Mouse (Mus musculus) hindbrain, postnatal 0 days (tissue): ENCODE data around the gene Mettl23. TPM values are rescaled to one million over a fixed set of nuclear protein-coding genes. Genes with fewer than 3 reads are reported as not detected.
A peak's percentile ranks its signal among the peaks of the same experiment; 100 is the strongest.

ENCODE experiments used
- ATAC-seq: fragments of 200-750 bp; cut with Nextera tagmentation; 2 replicates; pipeline ENCODE4 v1.8.0; 2017; ENCODE audit warnings: mild to moderate bottlenecking, moderate TSS enrichment, moderate library complexity
- DNase-seq: peaks from one replicate; pipeline ENCODE4 v3.0.0-alpha.2; 2015; ENCODE audit warnings: low spot score
- H3K27ac ChIP-seq: fragments of 300-500 bp; sonication (generic); 2 replicates; pipeline ENCODE4 v1.5.1; 2014; ENCODE audit warnings: mild to moderate bottlenecking
- H3K27me3 ChIP-seq: fragments of 300-500 bp; sonication (generic); 2 replicates; pipeline ENCODE4 v1.6.1; 2014; ENCODE audit warnings: low read length, mixed read lengths; ENCODE audit not compliant: insufficient read depth
- H3K36me3 ChIP-seq: fragments of 300-500 bp; sonication (generic); 2 replicates; pipeline ENCODE4 v1.6.1; 2014; ENCODE audit warnings: low read length, mixed read lengths; ENCODE audit not compliant: insufficient read depth
- H3K4me1 ChIP-seq: fragments of 300-500 bp; sonication (generic); 2 replicates; pipeline ENCODE4 v1.6.1; 2014; ENCODE audit warnings: antibody characterized with exemption, low read length, mixed read lengths; ENCODE audit not compliant: insufficient read depth
- H3K4me2 ChIP-seq: fragments of 300-500 bp; sonication (generic); 2 replicates; pipeline ENCODE4 v1.6.1; 2014; ENCODE audit warnings: low read depth, mild to moderate bottlenecking, low read length, moderate library complexity, mixed read lengths
- H3K4me3 ChIP-seq: fragments of 300-500 bp; sonication (generic); 2 replicates; pipeline ENCODE4 v1.5.1; 2014; ENCODE audit warnings: low read length
- H3K9ac ChIP-seq: fragments of 300-500 bp; sonication (generic); replicated peaks from 2 replicates; pipeline ENCODE4 v1.6.1; 2014; ENCODE audit warnings: mild to moderate bottlenecking, low read length, moderate library complexity, mixed read lengths
- H3K9me3 ChIP-seq: fragments of 300-500 bp; sonication (generic); 2 replicates; pipeline ENCODE4 v1.6.1; 2016; ENCODE audit warnings: low read length, mixed read lengths
- CTCF ChIP-seq: IDR thresholded peaks from 2 replicates; pipeline ENCODE4 v1.5.1; 2016; ENCODE audit warnings: antibody characterized with exemption, control low read depth, low read depth
- WGBS: fragments of 180-500 bp; shearing (Covaris S2); extraction: QIAGEN DNeasy Blood & Tissue Kit; methylation state at CpG from one replicate; pipeline ENCODE4 v1.1.7; 2014; 5-methylcytosine and 5-hydroxymethylcytosine counted together
- polyA plus RNA-seq: library from polyadenylated mRNA; unstranded; fragments of >200 nt; fragmentation: Nextera tagmentation; extraction: Ambion mirVana; gene quantifications from 2 replicates; pipeline ENCODE4 v1.2.1, GENCODE M21; 2015
- total RNA-seq: library from RNA; depleted of rRNA; stranded (reverse); fragments of >200 nt; gene quantifications from 2 replicates; pipeline ENCODE4 v1.2.3, GENCODE M21; 2014

Mettl23 gene
- total and polyA plus RNA-seq, 2 experiments from 2014 or later, result 30.1 to 54.4 TPM

DNA sequence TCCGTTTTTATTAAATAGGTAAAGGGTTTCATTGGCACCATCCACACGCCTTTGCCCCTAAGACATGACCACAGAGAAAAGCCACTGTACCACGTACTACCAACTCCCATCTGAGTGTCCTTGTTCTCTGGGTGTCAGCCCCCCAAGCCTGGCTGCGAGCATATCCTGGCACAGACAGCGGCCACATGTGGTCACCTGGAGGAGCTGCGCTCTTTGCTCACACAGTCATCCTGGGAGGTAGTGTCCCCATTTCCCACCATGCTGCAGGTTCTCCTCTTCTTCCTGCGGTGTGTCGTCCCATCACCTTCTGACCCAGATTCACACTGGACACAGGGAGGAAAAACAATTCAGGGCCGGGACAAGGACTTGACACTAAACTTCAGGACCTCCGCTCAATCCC is 5.6 kb upstream of the Mettl23 start:
- ATAC-seq (no peak), DNase-seq (no peak)
- Histone ChIP-seq H3K27ac (no peak overlapping the region), H3K9ac (no peak overlapping the region), H3K9me3 (no peaks in the 10 kb centered on the region), H3K4me3 (no peak overlapping the region), H3K36me3 (peaks cover 69% of the 10 kb centered on the region), H3K27me3 (no peaks in the 10 kb centered on the region), H3K4me1 (peaks cover 10% of the 10 kb centered on the region), H3K4me2 (no peak overlapping the region)
- peak; percentile 29; the same call in 1 of the 2 replicates for TF ChIP-seq CTCF
- 91% methylated on average over 10 of the region's 10 CpGs for WGBS

DNA sequence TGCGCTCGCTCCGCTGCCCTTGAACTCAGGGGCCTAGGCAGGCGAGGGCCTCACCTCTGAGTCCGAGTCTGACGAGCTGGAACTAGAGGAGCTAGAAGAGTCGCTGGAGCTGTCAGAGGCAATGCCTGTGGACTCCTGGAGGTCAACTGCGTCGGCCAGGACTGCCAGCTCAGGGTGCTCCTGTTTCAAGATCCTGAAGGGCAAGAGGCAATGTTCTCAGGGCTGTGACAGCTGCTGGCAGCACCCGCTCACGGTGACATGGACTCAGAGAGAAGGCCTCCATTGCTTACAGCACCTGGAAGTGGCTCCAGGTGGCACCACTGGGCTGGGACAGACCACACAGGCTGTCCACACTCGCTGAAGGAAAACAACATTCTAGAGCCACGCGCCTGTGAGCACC is 4.1 kb upstream of the Mettl23 start:
- Histone ChIP-seq H3K4me1 (peaks cover 8% of the 10 kb centered on the region), H3K4me2 (no peak overlapping the region), H3K9me3 (no peaks in the 10 kb centered on the region), H3K27me3 (no peaks in the 10 kb centered on the region), H3K27ac (no peak overlapping the region), H3K9ac (no peak overlapping the region), H3K36me3 (peaks cover 61% of the 10 kb centered on the region), H3K4me3 (no peak overlapping the region)
- no peak for TF ChIP-seq CTCF
- DNase-seq (no peak), ATAC-seq (no peak)
- WGBS, result 89% methylated on average over 14 of the region's 14 CpGs

DNA sequence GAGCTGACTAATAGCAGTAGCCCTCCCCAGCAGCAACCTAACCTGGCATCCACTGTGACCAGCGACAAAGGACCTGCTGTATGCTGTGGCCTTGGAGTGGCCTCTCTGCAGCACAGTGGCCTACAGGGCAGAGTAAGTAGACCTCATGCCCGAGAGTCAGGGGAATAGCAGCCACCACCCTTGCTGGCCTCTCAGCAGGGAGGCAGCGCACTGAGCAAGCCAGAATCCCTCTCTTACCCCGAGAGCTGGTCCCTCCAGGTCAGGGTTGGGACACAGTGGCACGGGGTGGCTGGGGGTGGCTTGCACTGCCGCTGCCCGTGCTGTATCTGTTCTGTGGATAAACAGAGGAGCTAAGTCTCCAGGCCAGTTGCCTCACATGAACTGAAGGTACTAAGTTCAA is 3.5 kb upstream of the Mettl23 start:
- WGBS, result 68% methylated on average over 7 of the region's 7 CpGs
- Histone ChIP-seq H3K9ac (no peak overlapping the region), H3K4me2 (no peak overlapping the region)

DNA sequence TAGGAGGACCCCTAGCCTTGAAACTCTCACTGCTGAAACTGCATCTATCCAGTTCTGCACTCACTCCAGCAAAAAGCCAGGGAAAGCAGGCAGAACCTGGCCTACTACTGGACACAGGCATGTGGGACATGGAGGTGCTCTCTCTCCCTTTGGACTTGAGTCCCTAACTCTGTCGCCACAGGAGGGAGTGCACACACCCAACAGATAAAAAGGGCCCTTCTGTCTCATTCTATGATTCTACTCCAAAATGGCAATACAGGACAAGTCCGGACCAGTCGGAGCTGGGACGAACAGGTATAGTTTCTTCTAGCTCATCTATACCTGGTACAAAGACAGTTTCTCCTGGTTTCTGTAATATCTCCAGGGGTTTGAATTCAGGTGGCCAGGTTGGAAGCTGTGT is 2.3 kb upstream of the Mettl23 start:
- Histone ChIP-seq H3K36me3 (peaks cover 44% of the 10 kb centered on the region), H3K9me3 (no peaks in the 10 kb centered on the region), H3K27me3 (no peaks in the 10 kb centered on the region), H3K4me3 (no peak overlapping the region), H3K9ac (no peak overlapping the region; the same call in 1 of the 2 replicates), H3K4me2 (peak overlapping the region; percentile 65), H3K4me1 (peaks cover 8% of the 10 kb centered on the region), H3K27ac (no peak overlapping the region)
- DNase-seq (no peak), ATAC-seq (no peak)
- TF ChIP-seq CTCF, result no peak
- 85% methylated on average over 4 of the region's 4 CpGs for WGBS

More for the DNA sequence above, 3.5 kb upstream of the Mettl23 start:
- Histone ChIP-seq H3K4me1 (peaks cover 8% of the 10 kb centered on the region), H3K27ac (no peak overlapping the region), H3K9me3 (no peaks in the 10 kb centered on the region), H3K36me3 (peaks cover 55% of the 10 kb centered on the region), H3K4me3 (no peak overlapping the region), H3K27me3 (no peaks in the 10 kb centered on the region)
- DNase-seq (no peak), ATAC-seq (no peak)
- TF ChIP-seq CTCF, result no peak

DNA sequence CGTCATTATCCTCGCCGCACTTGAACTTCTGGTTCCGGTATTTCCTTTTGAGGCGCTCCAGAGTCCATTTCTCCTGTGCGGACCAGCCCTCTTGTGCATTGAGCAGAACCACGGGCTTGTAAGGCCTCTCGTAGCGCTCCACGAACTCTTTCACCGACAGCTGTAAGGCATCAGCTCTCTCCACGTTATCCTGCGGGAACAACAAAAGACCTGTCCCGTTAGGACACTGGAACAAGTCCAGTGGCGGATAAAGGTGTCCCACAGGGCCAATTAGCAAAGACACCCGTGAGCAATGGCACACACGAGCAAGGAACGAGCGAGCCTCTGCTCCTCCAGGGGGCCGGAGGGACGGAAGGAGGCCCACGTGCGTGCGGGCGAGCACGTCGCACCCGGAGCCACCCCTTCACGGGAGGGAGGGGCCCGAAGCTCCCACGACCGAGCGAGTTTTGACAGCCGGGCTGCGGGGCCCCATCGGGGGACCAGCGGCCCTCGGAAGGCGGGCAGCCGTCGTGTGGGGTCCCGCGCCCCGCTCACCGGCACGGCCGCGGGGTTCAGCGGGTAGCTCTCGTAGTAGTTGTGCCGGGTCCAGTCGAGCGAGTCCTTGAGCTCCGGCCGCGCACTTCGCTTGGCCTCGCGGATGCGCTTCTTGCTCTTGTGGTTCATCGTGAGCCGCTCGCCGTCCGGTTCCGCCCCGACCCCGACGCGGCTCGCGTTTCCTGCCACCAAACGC is 382 bp upstream of the Mettl23 start:
- Histone ChIP-seq H3K27ac (peak overlapping the region; percentile 95), H3K9ac (peak overlapping the region; percentile 77), H3K36me3 (peaks cover 27% of the 10 kb centered on the region), H3K4me3 (peak overlapping the region; percentile 88), H3K27me3 (no peaks in the 10 kb centered on the region), H3K4me1 (peaks cover 8% of the 10 kb centered on the region), H3K9me3 (no peaks in the 10 kb centered on the region), H3K4me2 (peak overlapping the region; percentile 65)
- peak; percentile 38; the same call in 1 of the 2 replicates for TF ChIP-seq CTCF
- ATAC-seq, result peak; percentile 48
- under 1% methylated on average over 73 of the region's 73 CpGs for WGBS
- DNase-seq, result peak; percentile 79

DNA sequence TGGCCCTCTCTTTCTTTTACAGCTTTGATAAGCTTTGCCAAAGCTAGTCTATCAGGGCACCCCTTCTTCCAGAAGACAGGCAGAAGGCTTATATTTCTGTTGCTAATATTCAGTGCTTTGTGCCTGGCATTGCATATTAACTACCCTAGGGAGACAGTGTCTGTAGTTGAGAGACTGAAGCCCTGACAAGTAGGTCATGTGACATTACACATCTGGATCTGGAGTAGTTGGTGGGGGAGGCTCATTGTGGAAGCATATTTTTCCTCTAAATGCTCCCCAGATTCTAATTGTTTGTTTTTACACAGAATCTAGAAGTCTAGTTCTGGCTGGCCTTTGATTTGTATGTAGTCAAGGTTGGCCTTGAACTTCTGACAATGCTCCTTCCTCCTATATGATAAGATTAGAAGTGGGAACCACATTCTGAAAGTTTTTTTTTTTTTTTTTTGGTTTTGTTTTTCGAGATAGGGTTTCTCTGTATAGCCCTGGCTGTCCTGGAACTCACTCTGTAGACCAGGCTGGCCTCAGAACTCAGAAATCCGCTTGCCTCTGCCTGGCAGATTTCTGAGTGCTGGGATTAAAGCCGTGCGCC is 3.6 kb downstream of the Mettl23 start:
- H3K36me3 ChIP-seq, result no peaks in the 10 kb centered on the region
- no peak for TF ChIP-seq CTCF
- no peak overlapping the region for H3K9ac ChIP-seq
- no peak overlapping the region for H3K4me3 ChIP-seq
- H3K27me3 ChIP-seq, result no peaks in the 10 kb centered on the region
- H3K27ac ChIP-seq, result no peak overlapping the region
- ATAC-seq, result no peak
- H3K4me2 ChIP-seq, result no peak overlapping the region
- H3K4me1 ChIP-seq, result peaks cover 1% of the 10 kb centered on the region
- no peak for DNase-seq
- H3K9me3 ChIP-seq, result no peaks in the 10 kb centered on the region
- 73% methylated on average over 4 of the region's 4 CpGs for WGBS
